Mouse (Mus musculus): ENCODE data around the gene Adam22. TPM values are rescaled to one million over a fixed set of nuclear protein-coding genes. Genes with fewer than 3 reads are reported as not detected.
"Not testable (repeated sequence)": the region's sequence is repeated elsewhere in the genome, so short reads cannot be mapped to it uniquely, and the experiment has no call there.

Gene Adam22
- total RNA-seq, 4 experiments from 2014 or later, result 194 to 214 (median 206) TPM

DNA sequence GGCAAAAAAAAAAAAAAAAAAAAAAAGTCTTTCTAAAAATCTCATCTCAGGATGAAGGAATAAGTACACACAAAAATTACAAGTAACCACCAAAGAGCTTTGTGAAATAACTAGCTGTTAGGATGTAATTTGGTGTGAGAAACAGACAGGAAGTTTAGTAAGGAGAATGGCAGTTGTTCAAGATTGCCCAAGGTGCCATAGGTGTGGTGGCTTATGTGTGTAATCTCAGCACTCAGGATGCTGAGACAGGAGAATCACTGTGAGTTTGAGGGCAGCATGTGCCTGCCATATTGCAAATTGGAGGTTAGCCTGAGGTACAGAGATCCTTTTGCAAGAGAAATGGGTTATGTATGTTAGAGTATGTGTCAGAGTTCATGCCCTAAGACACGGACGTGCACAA, 305.5 kb downstream of the Adam22 start:
- DNase-seq (ENCODE audit: low spot score in 2 of 2), result no peak

DNA sequence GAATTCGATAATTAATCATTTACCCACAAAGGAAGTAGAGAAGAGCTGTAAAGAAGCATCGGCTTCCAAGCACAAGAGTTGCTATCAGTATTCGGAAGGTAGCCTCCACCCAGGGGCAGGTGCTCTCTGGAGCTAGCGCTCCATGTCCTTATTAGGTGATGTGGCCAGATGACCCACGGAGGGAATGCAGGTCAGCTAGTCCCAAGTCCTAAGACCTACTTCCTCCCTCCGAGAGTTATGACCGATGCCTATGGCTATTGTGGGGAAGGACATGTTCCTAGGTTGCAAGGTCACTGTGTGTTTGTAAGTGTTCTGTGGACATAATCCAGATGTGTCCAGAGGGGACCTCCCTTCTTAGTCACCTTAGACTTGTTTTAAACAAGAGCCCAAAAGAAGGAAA, 309.9 kb downstream of the Adam22 start:
- no peak for DNase-seq (ENCODE audit: low spot score in 2 of 2)

DNA sequence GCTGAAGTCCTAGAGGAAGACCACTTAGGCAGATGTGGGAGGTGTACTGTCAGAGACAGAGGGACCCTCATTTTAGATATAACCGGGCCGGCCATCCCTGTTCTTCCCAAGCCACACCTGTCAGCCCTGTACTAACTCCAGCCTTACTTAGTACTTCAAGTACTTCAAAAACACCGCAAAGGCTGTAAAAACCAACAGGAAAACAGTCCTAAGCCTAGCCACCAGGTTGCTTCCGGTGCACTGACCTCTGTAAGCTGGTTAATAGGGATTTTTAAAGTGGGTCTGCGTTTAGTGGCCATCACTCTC, 311.0 kb downstream of the Adam22 start:
- DNase-seq (ENCODE audit: low spot score in 2 of 2), result no peak

DNA sequence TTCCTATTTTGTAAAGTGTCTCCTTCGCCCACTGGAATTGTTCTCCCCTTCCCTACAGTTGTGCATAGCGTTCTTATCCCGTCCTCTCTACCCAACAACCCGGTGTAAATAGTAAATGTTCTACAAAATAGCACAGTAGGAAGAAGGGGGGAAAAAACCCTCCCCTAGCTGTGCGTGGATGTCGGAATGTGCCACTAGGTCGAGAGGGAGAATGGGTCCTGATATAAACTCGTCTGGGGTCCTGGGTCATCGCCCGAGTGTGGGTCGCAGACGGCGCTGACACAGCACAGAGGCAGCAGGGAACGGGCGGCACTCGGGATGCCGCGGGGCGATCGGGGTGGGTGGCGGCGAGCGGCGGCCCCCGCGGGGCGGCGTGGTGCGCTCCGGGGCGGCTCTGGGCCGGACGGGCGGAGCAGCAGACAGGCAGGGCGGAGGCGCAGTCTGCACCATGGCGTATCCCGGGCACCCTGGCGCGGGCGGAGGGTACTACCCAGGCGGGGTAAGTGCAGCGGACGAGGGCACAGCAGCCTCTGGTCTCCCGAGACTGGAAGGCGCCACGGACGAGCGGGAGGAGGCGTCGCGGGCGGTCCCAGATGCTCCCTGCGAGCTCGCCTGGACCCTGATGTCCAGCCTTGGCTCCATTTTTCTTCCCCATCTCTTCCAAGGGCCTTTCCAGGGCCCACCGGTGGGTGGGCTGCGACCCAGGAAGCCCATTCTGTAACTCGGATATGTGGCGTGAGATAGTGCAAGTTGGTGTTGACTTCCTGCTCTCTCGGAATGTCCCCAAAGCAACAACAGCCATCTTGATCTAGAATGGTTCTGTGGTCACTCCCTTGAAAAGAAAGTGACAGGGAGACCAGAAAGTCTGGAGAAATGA, 311.6 kb downstream of the Adam22 start:
- DNase-seq (ENCODE audit: low spot score in 2 of 2), result peak; percentile 70 to 71

DNA sequence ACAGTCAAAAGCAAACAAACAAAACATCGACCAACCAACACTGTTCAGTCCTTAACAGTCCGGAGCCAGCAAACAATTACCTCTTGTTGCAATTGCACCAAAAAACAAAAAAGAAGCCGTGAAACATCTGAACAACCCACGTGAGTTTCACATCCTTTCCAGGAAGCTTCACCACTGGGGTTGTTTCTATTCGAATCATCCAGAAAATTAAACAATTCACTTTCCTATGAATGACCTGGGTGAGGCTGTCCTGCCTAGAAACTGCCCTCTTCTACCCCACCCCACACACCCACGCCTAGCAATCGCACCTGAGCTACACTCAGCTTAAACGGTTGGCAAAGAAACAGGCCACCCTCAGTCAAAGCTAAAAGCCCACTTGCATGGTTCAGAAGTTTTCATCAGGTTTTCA, 312.2 kb downstream of the Adam22 start:
- DNase-seq (ENCODE audit: low spot score in 2 of 2), result no peak

DNA sequence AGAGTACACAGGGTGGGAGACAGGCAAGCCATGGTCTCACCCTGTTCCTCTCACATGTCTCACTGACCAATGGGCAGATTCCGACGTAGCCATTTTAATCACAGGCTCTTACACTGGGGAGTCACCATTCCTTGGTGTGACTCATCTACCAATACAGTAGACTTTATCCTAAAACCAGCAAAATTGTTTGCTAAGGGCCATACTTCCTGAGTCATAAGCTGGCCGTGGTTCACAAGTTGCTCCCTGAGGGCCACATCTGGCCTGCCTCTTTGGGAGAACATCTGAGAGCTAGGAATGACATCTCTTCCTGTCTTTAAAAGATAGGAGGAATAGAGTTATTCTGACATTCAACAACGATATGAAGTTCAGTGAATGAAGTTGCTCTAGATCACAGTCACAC, 314.1 kb downstream of the Adam22 start:
- DNase-seq (ENCODE audit: low spot score in 2 of 2), result no peak

DNA sequence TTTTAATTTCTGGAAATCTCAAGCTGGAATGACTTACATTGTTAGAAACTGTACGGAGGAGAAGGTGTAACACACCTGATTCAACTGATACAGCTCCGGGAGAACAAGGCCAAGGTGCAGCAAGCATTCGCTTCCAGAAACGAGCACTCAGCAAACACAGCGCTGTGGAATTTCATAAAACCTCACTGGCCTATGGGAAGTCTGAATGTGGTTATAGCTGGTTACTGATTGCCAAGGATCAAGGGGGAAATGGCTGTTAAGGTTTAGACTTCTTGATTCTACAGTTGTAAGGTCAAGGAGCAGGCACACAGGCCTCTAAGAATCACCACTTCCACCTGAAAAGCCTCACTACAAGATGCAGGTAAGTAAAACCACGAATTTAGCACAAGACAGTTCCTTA, 322.1 kb downstream of the Adam22 start, which contains the start of gene Sri:
Gene Sri, plus strand, starts transcription at position 224 of the 400 bp plus-strand sequence.
- no peak for DNase-seq (ENCODE audit: low spot score in 2 of 2)

DNA sequence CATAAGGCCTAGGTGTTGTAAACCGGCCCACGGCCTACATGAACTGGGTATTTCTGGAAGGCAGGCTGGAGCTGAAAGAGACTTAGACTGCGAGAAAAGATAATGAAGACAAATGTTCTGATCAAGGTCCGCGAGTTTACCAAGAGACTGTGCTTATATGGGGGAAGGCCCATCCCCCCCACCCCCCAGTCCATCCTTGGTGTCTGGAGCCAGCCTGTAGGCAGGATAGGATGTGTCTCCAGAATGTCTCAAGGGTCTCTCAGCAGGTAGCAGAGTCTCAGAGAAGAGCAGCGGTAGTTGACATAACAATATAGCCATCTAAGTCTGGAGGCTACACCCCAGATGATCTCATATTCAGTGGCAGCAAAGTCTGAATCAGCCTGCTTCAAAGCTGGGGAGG, 333.4 kb downstream of the Adam22 start:
- not testable (repeated sequence) for DNase-seq (ENCODE audit: low spot score in 2 of 2)

Small RNAs within 50 kb of the gene (microRNA-seq; reads per million reads assigned to microRNA genes)
- 0 reads per million in 2 experiments for gene Gm24196

Other genes with a start within 250 kb of the Adam22 start
- 1 to 10 TPM; 1.8 to 2.0 (median 1.9) TPM for gene Dbf4, start 54.6 kb upstream of the Adam22 start, total RNA-seq (2022)
- gene Slc25a40, start 54.7 kb upstream of the Adam22 start, total RNA-seq (2022), result 10 to 100 TPM; 11.7 to 15.2 (median 14.3) TPM

Data from left cerebral cortex, adult 8-10 months (tissue).